Mouse (Mus musculus) stomach, postnatal 0 days (tissue): ENCODE results near the gene Chrm4. TPM values are rescaled to one million over a fixed set of nuclear protein-coding genes. Genes with fewer than 3 reads are reported as not detected.

ENCODE experiments used
- ATAC-seq: fragments of 200-750 bp; cut with Nextera tagmentation; 2 replicates; pipeline ENCODE4 v1.8.0; 2017; ENCODE audit not compliant: low FRiP score, low TSS enrichment
- DNase-seq: peaks from one replicate; pipeline ENCODE4 v3.0.0-alpha.2; 2016; ENCODE audit warnings: low spot score
- H3K27ac ChIP-seq: fragments of 300-500 bp; sonication (generic); replicated peaks from 2 replicates; pipeline ENCODE4 v1.5.1; 2014; ENCODE audit warnings: mild to moderate bottlenecking, control low read depth
- H3K27me3 ChIP-seq: fragments of 300-500 bp; sonication (generic); 2 replicates; pipeline ENCODE4 v1.6.1; 2014; ENCODE audit warnings: low read length; ENCODE audit not compliant: control insufficient read depth, insufficient read depth
- H3K36me3 ChIP-seq: fragments of 300-500 bp; sonication (generic); 2 replicates; pipeline ENCODE4 v1.6.1; 2014; ENCODE audit warnings: low read length, mixed read lengths; ENCODE audit not compliant: control insufficient read depth, insufficient read depth
- H3K4me1 ChIP-seq: fragments of 300-500 bp; sonication (generic); replicated peaks from 2 replicates; pipeline ENCODE4 v1.6.1; 2014; ENCODE audit warnings: antibody characterized with exemption; ENCODE audit not compliant: control insufficient read depth, insufficient read depth
- H3K4me2 ChIP-seq: fragments of 300-500 bp; sonication (generic); replicated peaks from 2 replicates; pipeline ENCODE4 v1.6.1; 2014; ENCODE audit warnings: low read depth, mild to moderate bottlenecking, control low read depth, moderate library complexity
- H3K4me3 ChIP-seq: fragments of 300-500 bp; sonication (generic); 2 replicates; pipeline ENCODE4 v1.5.1; 2014; ENCODE audit warnings: low read depth, low read length, control low read depth
- H3K9ac ChIP-seq: fragments of 300-500 bp; sonication (generic); 2 replicates; pipeline ENCODE4 v1.6.1; 2014; ENCODE audit warnings: mild to moderate bottlenecking, low read length, control low read depth, mixed read lengths
- H3K9me3 ChIP-seq: fragments of 300-500 bp; sonication (generic); 2 replicates; pipeline ENCODE4 v1.6.1; 2016; ENCODE audit warnings: low read length; ENCODE audit not compliant: control insufficient read depth
- CTCF ChIP-seq: IDR thresholded peaks from 2 replicates; pipeline ENCODE4 v1.5.1; 2016; ENCODE audit warnings: antibody characterized with exemption, low read depth, mild to moderate bottlenecking, moderate library complexity
- EP300 ChIP-seq: optimal IDR thresholded peaks from 2 replicates; pipeline ENCODE3; 2016; ENCODE audit warnings: antibody characterized with exemption
- WGBS: fragments of 180-500 bp; shearing (Covaris S2); extraction: QIAGEN DNeasy Blood & Tissue Kit; methylation state at CpG from one replicate; pipeline ENCODE4 v1.1.7; 2014; 5-methylcytosine and 5-hydroxymethylcytosine counted together
- polyA plus RNA-seq: library from polyadenylated mRNA; unstranded; fragments of >200 nt; fragmentation: Nextera tagmentation; extraction: Ambion mirVana; gene quantifications from 2 replicates; pipeline ENCODE4 v1.2.1, GENCODE M21; 2015

Chrm4 gene
- polyA plus RNA-seq, 1 experiment from 2014 or later, result 0.08 TPM

GRCm38 (mm10) chr2:91925442-91925841, 1.6 kb upstream of the Chrm4 start:
- Histone ChIP-seq H3K27ac (no peak overlapping the region), H3K4me3 (no peak overlapping the region), H3K27me3 (peaks cover 4% of the 10 kb centered on the region; the same call in 1 of the 2 replicates), H3K9me3 (no peaks in the 10 kb centered on the region), H3K4me2 (no peak overlapping the region), H3K4me1 (peaks cover 11% of the 10 kb centered on the region), H3K9ac (no peak overlapping the region), H3K36me3 (no peaks in the 10 kb centered on the region)
- WGBS, result 61% methylated on average over 15 of the region's 15 CpGs
- ATAC-seq (no peak), DNase-seq (no peak)
- TF ChIP-seq EP300 (no peak), CTCF (no peak)

- DNase-seq (peak; percentile 83), ATAC-seq (no peak)
- Histone ChIP-seq H3K36me3 (no peaks in the 10 kb centered on the region), H3K9me3 (no peaks in the 10 kb centered on the region), H3K4me1 (peaks cover 7% of the 10 kb centered on the region), H3K9ac (no peak overlapping the region), H3K4me2 (no peak overlapping the region), H3K4me3 (peak overlapping the region; percentile 2; the same call in 1 of the 2 replicates), H3K27ac (no peak overlapping the region), H3K27me3 (peaks cover 4% of the 10 kb centered on the region; the same call in 1 of the 2 replicates)
- 44% methylated on average over 34 of the region's 34 CpGs for WGBS
- TF ChIP-seq EP300 (no peak), CTCF (peak; percentile 77)
Measured at GRCm38 (mm10) chr2:91927826-91928533, 931 bp downstream of the Chrm4 start.

GRCm38 (mm10) chr2:91928534-91929350, 1.7 kb downstream of the Chrm4 start:
- Histone ChIP-seq H3K27ac (no peak overlapping the region), H3K27me3 (peaks cover 2% of the 10 kb centered on the region; the same call in 1 of the 2 replicates), H3K4me3 (no peak overlapping the region), H3K9me3 (no peaks in the 10 kb centered on the region), H3K9ac (no peak overlapping the region), H3K36me3 (no peaks in the 10 kb centered on the region), H3K4me1 (peaks cover 5% of the 10 kb centered on the region), H3K4me2 (no peak overlapping the region)
- WGBS, result 68% methylated on average over 23 of the region's 23 CpGs
- TF ChIP-seq EP300 (no peak), CTCF (no peak)
- ATAC-seq (no peak), DNase-seq (no peak)

- H3K27ac ChIP-seq, result no peak overlapping the region
- H3K9me3 ChIP-seq, result no peaks in the 10 kb centered on the region
- peaks cover 2% of the 10 kb centered on the region for H3K36me3 ChIP-seq
- no peak for DNase-seq
- H3K4me2 ChIP-seq, result no peak overlapping the region
- H3K4me3 ChIP-seq, result no peak overlapping the region
- no peak for TF ChIP-seq CTCF
- no peak for TF ChIP-seq EP300
- 55% methylated on average over 3 of the region's 3 CpGs for WGBS
- no peak for ATAC-seq
- H3K27me3 ChIP-seq, result no peaks in the 10 kb centered on the region
- peaks cover 5% of the 10 kb centered on the region for H3K4me1 ChIP-seq
- no peak overlapping the region for H3K9ac ChIP-seq
Measured at GRCm38 (mm10) chr2:91929455-91929854, 2.4 kb downstream of the Chrm4 start.

- Histone ChIP-seq H3K9me3 (no peaks in the 10 kb centered on the region), H3K9ac (no peak overlapping the region), H3K4me1 (peaks cover 5% of the 10 kb centered on the region), H3K4me3 (no peak overlapping the region), H3K36me3 (peaks cover 3% of the 10 kb centered on the region), H3K27ac (no peak overlapping the region), H3K27me3 (no peaks in the 10 kb centered on the region), H3K4me2 (peak overlapping the region; percentile 64)
- WGBS, result 23% methylated on average over 11 of the region's 12 CpGs
- DNase-seq (peak; percentile 68), ATAC-seq (peak; percentile 33; the same call in 1 of the 2 replicates)
- no peak for TF ChIP-seq EP300
- TF ChIP-seq CTCF, result peak; percentile 84
Measured at GRCm38 (mm10) chr2:91929936-91930335, 2.9 kb downstream of the Chrm4 start.
